Mouse (Mus musculus) hindbrain, postnatal 0 days (tissue): ENCODE measurements around the gene Sgca. TPM values are rescaled to one million over a fixed set of nuclear protein-coding genes. Genes with fewer than 3 reads are reported as not detected.

Experiments used
- ATAC-seq: fragments of 200-750 bp; cut with Nextera tagmentation; 2 replicates; pipeline ENCODE4 v1.8.0; 2017; ENCODE audit warnings: mild to moderate bottlenecking, moderate TSS enrichment, moderate library complexity
- DNase-seq: peaks from one replicate; pipeline ENCODE4 v3.0.0-alpha.2; 2015; ENCODE audit warnings: low spot score
- H3K27ac ChIP-seq: fragments of 300-500 bp; sonication (generic); 2 replicates; pipeline ENCODE4 v1.5.1; 2014; ENCODE audit warnings: mild to moderate bottlenecking
- H3K27me3 ChIP-seq: fragments of 300-500 bp; sonication (generic); 2 replicates; pipeline ENCODE4 v1.6.1; 2014; ENCODE audit warnings: low read length, mixed read lengths; ENCODE audit not compliant: insufficient read depth
- H3K36me3 ChIP-seq: fragments of 300-500 bp; sonication (generic); 2 replicates; pipeline ENCODE4 v1.6.1; 2014; ENCODE audit warnings: low read length, mixed read lengths; ENCODE audit not compliant: insufficient read depth
- H3K4me1 ChIP-seq: fragments of 300-500 bp; sonication (generic); 2 replicates; pipeline ENCODE4 v1.6.1; 2014; ENCODE audit warnings: antibody characterized with exemption, low read length, mixed read lengths; ENCODE audit not compliant: insufficient read depth
- H3K4me2 ChIP-seq: fragments of 300-500 bp; sonication (generic); 2 replicates; pipeline ENCODE4 v1.6.1; 2014; ENCODE audit warnings: low read depth, mild to moderate bottlenecking, low read length, moderate library complexity, mixed read lengths
- H3K4me3 ChIP-seq: fragments of 300-500 bp; sonication (generic); 2 replicates; pipeline ENCODE4 v1.5.1; 2014; ENCODE audit warnings: low read length
- H3K9ac ChIP-seq: fragments of 300-500 bp; sonication (generic); replicated peaks from 2 replicates; pipeline ENCODE4 v1.6.1; 2014; ENCODE audit warnings: mild to moderate bottlenecking, low read length, moderate library complexity, mixed read lengths
- H3K9me3 ChIP-seq: fragments of 300-500 bp; sonication (generic); 2 replicates; pipeline ENCODE4 v1.6.1; 2016; ENCODE audit warnings: low read length, mixed read lengths
- CTCF ChIP-seq: IDR thresholded peaks from 2 replicates; pipeline ENCODE4 v1.5.1; 2016; ENCODE audit warnings: antibody characterized with exemption, control low read depth, low read depth
- WGBS: fragments of 180-500 bp; shearing (Covaris S2); extraction: QIAGEN DNeasy Blood & Tissue Kit; methylation state at CpG from one replicate; pipeline ENCODE4 v1.1.7; 2014; 5-methylcytosine and 5-hydroxymethylcytosine counted together
- polyA plus RNA-seq: library from polyadenylated mRNA; unstranded; fragments of >200 nt; fragmentation: Nextera tagmentation; extraction: Ambion mirVana; gene quantifications from 2 replicates; pipeline ENCODE4 v1.2.1, GENCODE M21; 2015
- total RNA-seq: library from RNA; depleted of rRNA; stranded (reverse); fragments of >200 nt; gene quantifications from 2 replicates; pipeline ENCODE4 v1.2.3, GENCODE M21; 2014

Gene Sgca
- total and polyA plus RNA-seq, 2 experiments from 2014 or later: 0.26 to 0.52 TPM

DNA sequence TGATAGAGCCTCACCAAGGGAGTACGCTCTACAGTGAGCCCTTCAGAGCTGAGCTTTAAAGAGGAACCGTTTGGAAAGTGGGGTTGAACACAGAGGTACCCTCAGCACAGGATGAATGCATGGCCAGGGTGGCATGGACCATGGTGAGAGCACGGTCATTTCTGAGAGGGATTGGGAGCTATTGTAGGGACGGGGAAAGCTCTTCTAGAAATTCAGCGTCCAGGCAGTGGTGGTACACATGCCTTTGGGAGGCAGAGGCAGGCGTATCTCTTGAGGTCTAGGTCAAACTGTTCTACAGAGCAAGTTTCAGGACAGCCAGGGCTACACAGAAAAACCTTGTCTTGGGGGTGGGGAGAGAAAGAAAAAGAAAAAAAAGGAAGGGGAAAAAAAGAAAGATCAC is 20.9 kb upstream of the Sgca start:
- no peak for ATAC-seq
- no peak overlapping the region for H3K4me3 ChIP-seq
- no peak overlapping the region for H3K9ac ChIP-seq
- peaks cover 35% of the 10 kb centered on the region for H3K36me3 ChIP-seq
- no peak overlapping the region for H3K4me2 ChIP-seq
- H3K27me3 ChIP-seq: no peaks in the 10 kb centered on the region
- H3K9me3 ChIP-seq: no peaks in the 10 kb centered on the region
- TF ChIP-seq CTCF: no peak
- no peak overlapping the region for H3K27ac ChIP-seq
- peaks cover 41% of the 10 kb centered on the region for H3K4me1 ChIP-seq
- 92% methylated on average over 6 of the region's 6 CpGs for WGBS
- no peak for DNase-seq

DNA sequence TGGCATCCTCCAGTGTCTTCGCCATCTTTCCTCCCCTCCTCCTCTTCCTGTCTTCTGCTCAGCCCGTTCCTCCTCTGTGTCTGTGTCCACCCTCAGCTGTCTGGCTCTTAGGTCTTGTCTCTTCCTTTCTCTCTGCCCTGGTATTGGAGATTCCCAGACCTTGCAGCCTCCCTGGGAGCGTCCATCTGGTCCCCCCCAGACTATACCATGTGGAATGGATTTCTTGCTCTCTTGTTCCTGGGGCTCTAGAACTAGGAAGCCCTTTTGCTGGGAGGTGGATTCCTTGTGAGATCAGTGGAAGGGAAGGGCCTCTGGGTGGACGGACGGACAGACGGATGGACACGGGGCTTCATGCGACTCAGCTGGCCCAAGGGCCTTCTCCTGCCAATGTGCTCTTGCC is 20.0 kb upstream of the Sgca start:
- no peak for ATAC-seq
- Histone ChIP-seq H3K9me3 (no peaks in the 10 kb centered on the region), H3K27me3 (no peaks in the 10 kb centered on the region), H3K36me3 (peaks cover 28% of the 10 kb centered on the region), H3K9ac (peak overlapping the region; percentile 85; the same call in 1 of the 2 replicates), H3K4me2 (peak overlapping the region; percentile 99), H3K27ac (no peak overlapping the region), H3K4me1 (peaks cover 39% of the 10 kb centered on the region), H3K4me3 (no peak overlapping the region)
- 77% methylated on average over 8 of the region's 8 CpGs for WGBS
- DNase-seq: no peak
- TF ChIP-seq CTCF: no peak

DNA sequence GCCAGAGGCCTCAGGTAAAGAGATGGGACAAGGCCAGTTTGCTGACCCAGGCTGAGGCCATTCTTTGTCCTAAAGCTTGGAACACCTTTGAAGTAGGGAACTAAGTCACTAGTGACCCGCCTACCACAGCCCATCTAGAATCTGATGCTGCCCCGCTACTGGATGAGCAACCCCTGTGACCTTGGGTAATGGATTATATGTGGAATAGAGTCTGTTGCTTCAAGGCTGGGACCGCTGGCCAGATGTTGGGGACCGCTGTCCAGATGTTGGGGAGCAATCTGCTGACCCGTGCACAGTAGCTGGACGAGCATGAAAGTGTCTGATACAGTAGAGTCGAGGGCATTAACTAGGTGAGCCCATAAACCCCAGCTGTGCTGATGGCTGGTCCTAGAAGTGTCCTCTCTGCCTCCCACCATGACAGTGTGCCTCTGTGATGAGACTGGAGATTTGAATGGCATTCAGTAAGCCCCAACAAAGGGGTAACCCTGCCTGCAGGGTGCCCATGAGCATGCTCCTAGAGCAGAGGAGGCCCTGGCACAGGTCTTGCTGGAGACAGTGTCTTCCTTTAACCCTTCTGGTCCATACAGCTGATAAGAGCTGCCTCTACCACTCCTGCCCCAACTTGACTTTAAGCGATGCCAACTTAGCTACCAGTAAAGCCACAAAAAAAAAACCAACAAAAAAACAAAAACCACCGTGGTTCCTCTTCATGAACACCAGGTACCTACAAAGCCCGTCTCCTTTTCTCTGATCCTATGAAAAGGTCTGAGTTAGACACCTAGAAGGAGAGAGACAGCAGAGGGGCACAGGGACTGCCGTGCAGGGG is 19.0 kb upstream of the Sgca start:
- TF ChIP-seq CTCF: no peak
- no peaks in the 10 kb centered on the region for H3K9me3 ChIP-seq
- H3K27me3 ChIP-seq: no peaks in the 10 kb centered on the region
- H3K4me3 ChIP-seq: peak overlapping the region; percentile 74
- DNase-seq (no peak), ATAC-seq (no peak)
- peaks cover 38% of the 10 kb centered on the region for H3K4me1 ChIP-seq
- H3K36me3 ChIP-seq: peaks cover 27% of the 10 kb centered on the region
- WGBS: 78% methylated on average over 11 of the region's 11 CpGs
- no peak overlapping the region for H3K27ac ChIP-seq
- H3K4me2 ChIP-seq: peak overlapping the region; percentile 99
- peak overlapping the region; percentile 85; the same call in 1 of the 2 replicates for H3K9ac ChIP-seq

DNA sequence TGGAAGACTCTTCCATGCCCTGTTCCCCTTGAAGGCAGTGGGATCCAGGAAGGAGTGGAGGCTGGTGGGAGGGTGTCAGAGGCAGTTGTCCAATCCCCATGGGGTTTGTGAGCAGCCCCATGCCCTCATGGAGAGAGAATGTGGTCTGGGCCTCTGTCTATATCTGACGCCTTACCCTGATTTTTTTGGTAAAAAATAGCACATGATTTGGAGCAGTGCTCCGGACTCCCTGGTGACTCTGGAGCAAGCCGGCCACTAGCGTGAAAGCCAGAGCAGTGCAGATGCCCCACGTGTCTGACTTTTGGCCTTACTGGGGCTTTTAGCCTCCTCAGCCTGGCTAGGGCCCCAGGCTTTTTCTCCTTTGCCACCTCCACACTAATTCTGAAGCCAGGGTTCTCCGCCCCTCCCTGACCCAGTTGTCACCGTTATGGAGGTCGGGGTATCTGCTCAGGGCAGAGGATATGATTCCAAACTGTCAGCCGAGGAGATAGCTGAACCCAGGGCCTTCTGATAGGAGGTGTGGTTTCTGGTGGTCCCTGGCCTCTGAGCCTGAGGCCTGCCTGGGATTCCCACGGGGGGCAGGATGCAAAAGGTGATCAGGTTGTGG is 18.2 kb upstream of the Sgca start:
- Histone ChIP-seq H3K9ac (peak overlapping the region; percentile 85), H3K27me3 (no peaks in the 10 kb centered on the region), H3K27ac (no peak overlapping the region), H3K9me3 (no peaks in the 10 kb centered on the region), H3K4me2 (peak overlapping the region; percentile 99), H3K4me1 (peaks cover 44% of the 10 kb centered on the region), H3K4me3 (peak overlapping the region; percentile 74), H3K36me3 (peaks cover 19% of the 10 kb centered on the region)
- DNase-seq (no peak), ATAC-seq (no peak)
- no peak for TF ChIP-seq CTCF
- 26% methylated on average over 10 of the region's 10 CpGs for WGBS

DNA sequence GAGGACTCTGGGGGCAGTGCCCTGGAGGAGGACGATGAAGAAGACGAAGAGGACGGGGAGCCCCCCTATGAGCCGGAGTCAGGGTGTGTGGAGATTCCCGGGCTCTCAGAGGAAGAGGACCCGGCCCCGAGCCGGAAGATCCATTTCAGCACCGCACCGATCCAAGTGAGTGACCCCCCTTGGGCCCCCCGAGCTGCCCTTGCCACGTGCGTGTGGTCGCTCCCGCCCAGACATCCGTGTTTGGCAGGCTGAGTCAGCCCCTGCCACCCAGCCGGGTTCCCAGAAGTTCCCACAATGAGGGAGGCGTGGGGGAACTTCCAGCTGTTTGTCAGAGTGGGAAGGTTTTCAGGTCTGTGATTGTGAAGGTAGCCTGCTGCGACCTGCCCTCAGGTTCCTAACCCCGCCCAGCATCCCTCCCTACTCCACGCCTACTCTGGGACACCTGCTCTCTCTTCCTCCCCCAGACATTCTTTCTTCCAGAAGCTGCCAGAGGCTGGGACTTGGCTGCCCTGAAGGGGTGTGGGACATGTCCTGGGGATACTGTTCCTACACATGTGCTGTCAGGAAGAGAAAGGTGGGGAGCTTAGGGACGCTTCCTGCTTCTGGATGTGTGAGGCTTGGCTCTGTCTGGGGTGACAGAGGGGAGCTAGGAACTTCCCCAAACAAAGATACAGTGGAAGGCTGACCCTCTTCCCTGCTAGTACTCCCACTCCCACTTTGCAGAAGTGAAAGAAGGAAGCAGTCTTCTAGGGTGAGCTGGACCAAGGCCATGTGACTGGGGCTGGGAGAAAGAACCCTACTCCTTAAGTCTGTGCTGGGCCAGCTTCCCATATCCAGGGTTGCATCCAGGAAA is 16.9 kb upstream of the Sgca start:
- Histone ChIP-seq H3K9ac (peak overlapping the region; percentile 85), H3K4me3 (peak overlapping the region; percentile 74), H3K4me2 (peak overlapping the region; percentile 99), H3K9me3 (no peaks in the 10 kb centered on the region), H3K27ac (peak overlapping the region; percentile 89; the same call in 1 of the 2 replicates), H3K27me3 (no peaks in the 10 kb centered on the region), H3K4me1 (peaks cover 47% of the 10 kb centered on the region), H3K36me3 (peaks cover 16% of the 10 kb centered on the region)
- ATAC-seq (no peak), DNase-seq (peak; percentile 59)
- TF ChIP-seq CTCF: no peak
- WGBS: under 1% methylated on average over 21 of the region's 22 CpGs

DNA sequence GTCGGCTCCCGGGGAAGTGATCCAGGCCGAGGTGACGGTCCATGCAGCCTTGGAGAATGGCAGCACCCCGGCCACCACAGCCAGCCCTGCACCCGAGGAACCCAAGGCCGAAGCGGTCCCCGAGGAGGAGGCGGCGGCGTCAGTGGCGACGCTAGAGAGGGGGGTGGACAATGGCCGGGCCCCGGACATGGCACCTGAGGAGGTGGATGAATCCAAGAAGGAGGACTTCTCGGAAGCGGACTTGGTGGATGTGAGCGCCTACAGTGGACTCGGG is 16.3 kb upstream of the Sgca start:
- Histone ChIP-seq H3K9me3 (no peaks in the 10 kb centered on the region), H3K36me3 (peaks cover 11% of the 10 kb centered on the region), H3K4me3 (peak overlapping the region; percentile 74), H3K27ac (peak overlapping the region; percentile 89; the same call in 1 of the 2 replicates), H3K27me3 (no peaks in the 10 kb centered on the region), H3K9ac (peak overlapping the region; percentile 85), H3K4me1 (peaks cover 50% of the 10 kb centered on the region), H3K4me2 (peak overlapping the region; percentile 99)
- DNase-seq (no peak), ATAC-seq (no peak)
- TF ChIP-seq CTCF: no peak
- WGBS: under 1% methylated on average over 20 of the region's 20 CpGs
